Mouse (Mus musculus) heart, embryonic 14.5 days (tissue): Measurements from ENCODE around the gene Ppa2. TPM values are rescaled to one million over a fixed set of nuclear protein-coding genes. Genes with fewer than 3 reads are reported as not detected.

Experiments
- ATAC-seq: fragments of 200-750 bp; cut with Nextera tagmentation; 2 replicates; pipeline ENCODE4 v1.8.0; 2017; ENCODE audit warnings: low read depth, moderate TSS enrichment; ENCODE audit not compliant: insufficient number of reproducible peaks, insufficient read depth, low FRiP score
- H3K27ac ChIP-seq, 2 experiments: fragments of 200-500 bp in 1 of 2; fragments of 300-500 bp in 1 of 2; sonication (generic) in 1 of 2; replicated peaks in 1 of 2; 2 replicates each; pipeline ENCODE4 v1.5.1; 2012 to 2014; ENCODE audit warnings: low read depth in 2 of 2, low read length in 2 of 2, control low read depth in 1 of 2, mild to moderate bottlenecking in 1 of 2, mixed read lengths in 1 of 2; ENCODE audit not compliant: control insufficient read depth in 1 of 2, insufficient read depth in 1 of 2
- H3K27me3 ChIP-seq: fragments of 300-500 bp; sonication (generic); 2 replicates; pipeline ENCODE4 v1.6.1; 2014; ENCODE audit warnings: mild to moderate bottlenecking, low read length, control low read depth; ENCODE audit not compliant: control insufficient read depth, insufficient read depth
- H3K36me3 ChIP-seq: fragments of 300-500 bp; sonication (generic); 2 replicates; pipeline ENCODE4 v1.6.1; 2014; ENCODE audit warnings: mild to moderate bottlenecking, control low read depth, low read length, mixed read lengths; ENCODE audit not compliant: control insufficient read depth, insufficient read depth
- H3K4me1 ChIP-seq, 2 experiments: fragments of 200-500 bp in 1 of 2; fragments of 300-500 bp in 1 of 2; sonication (generic) in 1 of 2; 2 replicates each; pipeline ENCODE4 v1.6.1; 2012 to 2014; ENCODE audit warnings: low read length in 2 of 2, control low read depth in 1 of 2, mixed read lengths in 1 of 2; ENCODE audit not compliant: control insufficient read depth in 2 of 2, insufficient read depth in 2 of 2
- H3K4me2 ChIP-seq: fragments of 300-500 bp; sonication (generic); 2 replicates; pipeline ENCODE4 v1.6.1; 2014; ENCODE audit warnings: mild to moderate bottlenecking, low read length
- H3K4me3 ChIP-seq, 2 experiments: fragments of 200-500 bp in 1 of 2; fragments of 300-500 bp in 1 of 2; sonication (generic) in 1 of 2; 2 replicates each; pipeline ENCODE4 v1.5.1; 2012 to 2014; ENCODE audit warnings: low read length in 2 of 2, mild to moderate bottlenecking in 2 of 2, control low read depth in 1 of 2, low read depth in 1 of 2, moderate library complexity in 1 of 2; ENCODE audit not compliant: control insufficient read depth in 1 of 2, insufficient read depth in 1 of 2
- H3K9ac ChIP-seq: fragments of 300-500 bp; sonication (generic); 2 replicates; pipeline ENCODE4 v1.6.1; 2014; ENCODE audit warnings: mild to moderate bottlenecking, low read length
- H3K9me3 ChIP-seq: fragments of 300-500 bp; sonication (generic); 2 replicates; pipeline ENCODE4 v1.6.1; 2016; ENCODE audit warnings: low read length, control low read depth; ENCODE audit not compliant: control insufficient read depth
- WGBS: fragments of 180-500 bp; shearing (Covaris S2); extraction: QIAGEN DNeasy Blood & Tissue Kit; methylation state at CpG from one replicate; pipeline ENCODE4 v1.1.7; 2014; 5-methylcytosine and 5-hydroxymethylcytosine counted together
- polyA plus RNA-seq: library from polyadenylated mRNA; unstranded; fragments of >200 nt; fragmentation: Nextera tagmentation; extraction: Ambion mirVana; gene quantifications from 2 replicates; pipeline ENCODE4 v1.2.1, GENCODE M21; 2014

Gene Ppa2
- polyA plus RNA-seq, 1 experiment from 2014 or later = 145 TPM

DNA sequence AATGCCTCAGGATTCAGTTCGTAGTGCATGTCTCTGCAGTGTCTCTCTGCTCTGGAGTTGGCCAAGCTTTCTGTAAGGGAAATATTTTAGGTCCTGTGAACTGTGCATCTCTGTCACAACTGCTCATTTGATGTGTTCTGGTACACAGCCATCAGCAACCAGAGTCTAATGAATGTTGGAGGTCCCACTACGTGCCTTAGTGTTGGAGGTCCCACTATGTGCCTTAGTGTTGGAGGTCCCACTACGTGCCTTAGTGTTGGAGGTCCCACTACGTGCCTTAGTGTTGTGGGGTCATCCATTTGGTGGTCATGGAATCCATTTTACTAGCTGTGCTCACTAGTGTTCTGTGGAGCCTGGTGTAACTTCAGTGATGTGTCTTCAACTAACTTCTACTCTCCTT, 7.9 kb downstream of the Ppa2 start:
- 89% methylated on average over 4 of the region's 4 CpGs for WGBS
- H3K4me2 ChIP-seq = no peak overlapping the region
- H3K9ac ChIP-seq = no peak overlapping the region
- H3K4me3 ChIP-seq = no peak overlapping the region
- H3K4me1 ChIP-seq = no peaks in the 10 kb centered on the region
- no peaks in the 10 kb centered on the region for H3K9me3 ChIP-seq
- no peaks in the 10 kb centered on the region for H3K27me3 ChIP-seq
- peaks cover 8% of the 10 kb centered on the region; the same call in 1 of the 2 replicates for H3K36me3 ChIP-seq
- ATAC-seq = no peak
- H3K27ac ChIP-seq = no peak overlapping the region

GRCm38 (mm10) chr3:133318596-133318995, 8.7 kb downstream of the Ppa2 start:
- 77% methylated on average over 15 of the region's 15 CpGs for WGBS
- no peak for ATAC-seq
- H3K27ac ChIP-seq = no peak overlapping the region

GRCm38 (mm10) chr3:133319795-133320194, 9.9 kb downstream of the Ppa2 start:
- Histone ChIP-seq H3K4me1 (no peaks in the 10 kb centered on the region), H3K9ac (no peak overlapping the region), H3K27me3 (no peaks in the 10 kb centered on the region), H3K9me3 (no peaks in the 10 kb centered on the region), H3K4me2 (no peak overlapping the region), H3K4me3 (no peak overlapping the region), H3K36me3 (peaks cover 16% of the 10 kb centered on the region), H3K27ac (no peak overlapping the region)
- no peak for ATAC-seq
- 81% methylated on average over 7 of the region's 7 CpGs for WGBS

More at GRCm38 (mm10) chr3:133318596-133318995, 8.7 kb downstream of the Ppa2 start:
- no peak overlapping the region for H3K4me2 ChIP-seq
- no peaks in the 10 kb centered on the region for H3K27me3 ChIP-seq
- peaks cover 12% of the 10 kb centered on the region for H3K36me3 ChIP-seq
- H3K9me3 ChIP-seq = no peaks in the 10 kb centered on the region
- H3K4me1 ChIP-seq = no peaks in the 10 kb centered on the region
- H3K4me3 ChIP-seq = no peak overlapping the region
- no peak overlapping the region for H3K9ac ChIP-seq

DNA sequence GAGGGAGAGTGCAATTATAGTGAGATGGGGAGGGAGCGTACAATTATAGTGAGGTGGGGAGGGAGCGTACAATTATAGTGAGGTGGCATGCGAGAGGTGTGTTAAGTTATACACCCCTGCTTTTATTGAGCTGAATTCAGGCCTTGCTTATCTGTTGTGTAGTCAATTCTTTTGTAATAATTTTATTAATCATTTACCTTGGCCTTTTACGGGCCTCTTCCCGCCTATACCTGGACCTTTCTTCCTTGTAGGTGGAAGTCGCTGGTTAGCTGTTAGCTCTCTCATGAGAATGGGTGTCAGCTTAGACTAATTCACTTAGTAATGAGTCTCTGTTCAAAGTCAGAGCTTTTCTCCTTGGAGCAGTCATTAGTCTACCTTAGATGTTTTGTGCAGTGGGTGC, 10.4 kb downstream of the Ppa2 start:
- H3K4me3 ChIP-seq = no peak overlapping the region
- H3K27ac ChIP-seq = no peak overlapping the region
- H3K9ac ChIP-seq = no peak overlapping the region
- WGBS = 97% methylated on average over 6 of the region's 6 CpGs
- H3K4me2 ChIP-seq = no peak overlapping the region
- H3K27me3 ChIP-seq = no peaks in the 10 kb centered on the region
- H3K9me3 ChIP-seq = no peaks in the 10 kb centered on the region
- H3K4me1 ChIP-seq = no peaks in the 10 kb centered on the region
- peaks cover 16% of the 10 kb centered on the region for H3K36me3 ChIP-seq
- no peak for ATAC-seq

DNA sequence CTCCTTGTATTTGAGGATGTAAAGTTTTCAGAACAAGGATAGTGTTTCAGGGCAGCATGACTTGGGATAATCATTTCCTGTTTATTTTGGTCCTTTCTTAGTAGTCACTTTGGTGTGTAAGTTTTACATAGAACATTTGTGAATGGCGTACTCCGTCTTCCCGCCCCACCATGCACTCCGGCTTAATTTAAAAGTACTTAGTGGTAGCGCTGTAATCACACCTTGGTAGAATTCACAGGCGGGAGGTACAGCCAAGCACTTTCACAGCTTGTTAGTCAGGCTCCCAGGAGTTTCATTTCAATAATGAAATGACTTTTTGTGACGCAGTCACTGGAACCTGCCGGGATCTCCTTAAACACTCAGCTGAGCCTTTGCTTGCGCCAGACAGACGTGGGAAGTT, 12.0 kb downstream of the Ppa2 start:
- no peaks in the 10 kb centered on the region for H3K9me3 ChIP-seq
- no peak overlapping the region for H3K9ac ChIP-seq
- no peak overlapping the region for H3K27ac ChIP-seq
- H3K27me3 ChIP-seq = no peaks in the 10 kb centered on the region
- WGBS = 94% methylated on average over 10 of the region's 10 CpGs
- no peak overlapping the region for H3K4me3 ChIP-seq
- peaks cover 21% of the 10 kb centered on the region for H3K36me3 ChIP-seq
- H3K4me2 ChIP-seq = no peak overlapping the region
- no peaks in the 10 kb centered on the region for H3K4me1 ChIP-seq
- no peak for ATAC-seq

GRCm38 (mm10) chr3:133322552-133322951, 12.6 kb downstream of the Ppa2 start:
- Histone ChIP-seq H3K9me3 (no peaks in the 10 kb centered on the region), H3K4me3 (no peak overlapping the region), H3K27me3 (no peaks in the 10 kb centered on the region), H3K27ac (no peak overlapping the region), H3K36me3 (peaks cover 27% of the 10 kb centered on the region), H3K4me2 (no peak overlapping the region), H3K9ac (no peak overlapping the region), H3K4me1 (no peaks in the 10 kb centered on the region)
- 59% methylated on average over 4 of the region's 4 CpGs for WGBS
- ATAC-seq = no peak

DNA sequence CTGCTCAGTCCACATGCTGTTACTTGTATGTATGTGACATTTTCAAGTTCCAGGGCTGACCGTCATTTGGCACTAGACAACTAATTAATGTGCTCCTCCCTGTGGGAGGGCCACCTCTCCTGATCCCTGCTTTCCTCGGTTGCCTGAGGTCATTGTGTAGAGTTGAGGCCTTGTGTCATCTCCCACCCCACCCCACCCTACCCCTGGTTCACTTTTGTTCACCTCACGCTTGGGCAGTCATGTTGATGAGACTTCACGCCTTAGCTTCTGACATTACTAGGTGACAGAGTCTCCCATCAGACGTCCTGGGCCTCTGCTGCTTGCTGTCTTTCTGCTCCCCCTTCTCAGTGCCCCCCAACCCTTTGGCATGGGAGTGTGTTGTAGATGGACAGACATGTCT, 15.2 kb downstream of the Ppa2 start:
- H3K27ac ChIP-seq = no peak overlapping the region
- H3K9ac ChIP-seq = no peak overlapping the region
- no peak for ATAC-seq
- peaks cover 29% of the 10 kb centered on the region for H3K36me3 ChIP-seq
- no peak overlapping the region for H3K4me3 ChIP-seq
- no peaks in the 10 kb centered on the region for H3K4me1 ChIP-seq
- H3K9me3 ChIP-seq = no peaks in the 10 kb centered on the region
- H3K4me2 ChIP-seq = no peak overlapping the region
- WGBS = 76% methylated on average over 5 of the region's 5 CpGs
- H3K27me3 ChIP-seq = no peaks in the 10 kb centered on the region

- Histone ChIP-seq H3K4me2 (no peak overlapping the region), H3K27ac (no peak overlapping the region), H3K36me3 (peaks cover 24% of the 10 kb centered on the region; the same call in 1 of the 2 replicates), H3K9ac (no peak overlapping the region), H3K4me3 (no peak overlapping the region), H3K27me3 (no peaks in the 10 kb centered on the region), H3K9me3 (no peaks in the 10 kb centered on the region), H3K4me1 (0 out of 4 replicates have a peak, but pooled peaks cover 0 to 3% of the 10 kb centered on the region in 2 experiments)
- no peak for ATAC-seq
- 81% methylated on average over 13 of the region's 13 CpGs for WGBS
Measured at GRCm38 (mm10) chr3:133328551-133328950, 18.6 kb downstream of the Ppa2 start.
